ENCODE assay signal across 9 mouse cellular contexts in the genomic region with DNA sequence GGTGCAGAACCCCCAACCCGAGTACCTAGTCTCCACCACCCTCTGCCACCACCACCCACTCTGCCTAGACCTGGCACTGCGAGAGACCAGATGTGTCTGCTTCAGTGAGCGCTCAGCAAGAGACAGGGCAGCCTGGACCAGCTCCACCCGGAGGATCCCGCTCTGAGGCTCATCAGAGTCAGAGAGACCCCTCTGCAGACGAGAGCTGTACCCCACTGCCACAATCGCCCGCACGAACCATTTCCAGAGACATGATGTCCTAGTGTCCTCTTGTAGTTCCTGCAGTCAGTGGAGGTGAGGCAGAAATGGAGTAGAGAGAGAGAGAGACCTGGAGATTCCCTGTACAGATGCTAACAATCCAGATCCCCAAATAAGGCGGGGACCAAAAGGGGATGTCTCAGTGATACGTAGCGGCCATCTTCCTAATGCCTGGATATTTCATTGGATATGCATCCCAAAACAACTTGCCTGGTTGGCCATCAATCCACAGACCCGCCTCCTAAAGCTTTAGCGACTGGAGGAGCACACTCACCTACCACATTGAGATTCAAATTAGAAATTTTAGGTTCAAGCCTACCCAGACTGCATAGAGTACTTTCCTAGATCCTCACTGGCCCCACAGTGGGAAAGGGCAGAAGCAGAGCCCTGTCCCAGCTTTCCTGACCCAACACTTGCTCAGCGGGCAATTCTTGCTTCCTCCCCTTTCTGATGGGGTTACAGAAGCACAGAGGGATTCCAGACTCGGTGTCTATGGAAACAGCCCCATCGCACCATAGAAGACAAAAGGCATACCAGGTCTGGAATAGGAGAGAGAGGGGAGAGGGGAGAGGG. TPM values are rescaled to one million over a fixed set of nuclear protein-coding genes. Genes with fewer than 3 reads are reported as not detected.
DNase-seq lines count a peak whose midpoint lies in the region; ATAC-seq and TF ChIP-seq lines count a peak whose summit lies in the region.
"Had no signal": no experiment of that assay in that cellular context is flagged by ENCODE, and none has a peak within 500 bp of the region (broad histone marks: within the 10 kb centered on the region; RNA-seq: fewer than 3 reads in every experiment).

Gene Zfp811 (minus strand): TSS at position 388 of the 831 bp plus-strand sequence.

- H3K9me3 ChIP-seq in CH12.LX (replicated peaks; ENCODE audit: low read length): no peaks in the 10 kb centered on the region
- H3K9me3 ChIP-seq in embryonic facial prominence, embryonic 11.5 days (replicated peaks; ENCODE audit: control insufficient read depth, low read length): no peaks in the 10 kb centered on the region
- H3K9me3 ChIP-seq in heart, postnatal 0 days (replicated peaks; ENCODE audit: control insufficient read depth, low read length): no peaks in the 10 kb centered on the region
- H3K9me3 ChIP-seq in midbrain, embryonic 15.5 days: no peaks in the 10 kb centered on the region

- TF ChIP-seq RAD21 in CH12.LX (IDR thresholded peaks at IDR 0.05; ENCODE audit: low read depth, low read length): no peak

- peak; percentile 88 for ATAC-seq in embryonic facial prominence, embryonic 11.5 days (replicated peaks; ENCODE audit: insufficient number of reproducible peaks, low FRiP score, low TSS enrichment, low read depth)
- peak; percentile 57 for ATAC-seq in heart, postnatal 0 days (ENCODE audit: insufficient read depth, low read depth)
- peak; percentile 94 for ATAC-seq in midbrain, embryonic 15.5 days (replicated peaks)

- H3K36me3 ChIP-seq in CH12.LX (replicated peaks in 1 of 2; ENCODE audit: control insufficient read depth in 1 of 2, insufficient read depth in 1 of 2, low read length in 1 of 2): peaks cover 0 to 11% of the 10 kb centered on the region in 2 experiments
- no peaks in the 10 kb centered on the region for H3K36me3 ChIP-seq in embryonic facial prominence, embryonic 11.5 days (replicated peaks; ENCODE audit: control insufficient read depth, insufficient read depth, low read depth, low read length)
- H3K36me3 ChIP-seq in heart, postnatal 0 days (replicated peaks; ENCODE audit: control insufficient read depth, insufficient read depth, low read length): no peaks in the 10 kb centered on the region
- H3K36me3 ChIP-seq in midbrain, embryonic 15.5 days (replicated peaks): no peaks in the 10 kb centered on the region

- 0 out of 2 replicates have a peak within 1 kb of the TSS, but pooled peaks have one; percentile 35 for H3K9ac ChIP-seq in CH12.LX (ENCODE audit: insufficient read depth, low read depth)
- peak within 1 kb of the TSS; percentile 44 for H3K9ac ChIP-seq in embryonic facial prominence, embryonic 11.5 days (replicated peaks; ENCODE audit: low read length)
- H3K9ac ChIP-seq in heart, postnatal 0 days (replicated peaks; ENCODE audit: low read depth, low read length): no peak within 1 kb of the TSS; the same call in 1 of the 2 replicates
- H3K9ac ChIP-seq in midbrain, embryonic 15.5 days: peak within 1 kb of the TSS; percentile 82

- H3K79me2 ChIP-seq in CH12.LX (replicated peaks; ENCODE audit: control insufficient read depth, extremely low read depth, insufficient read depth, poor library complexity, severe bottlenecking): no peaks in the 10 kb centered on the region

- H3K27ac ChIP-seq in CH12.LX (ENCODE audit: insufficient read depth, low read depth): peak within 1 kb of the TSS; percentile 46; the same call in 1 of the 2 replicates
- H3K27ac ChIP-seq in embryonic facial prominence, embryonic 11.5 days (replicated peaks; ENCODE audit: low read depth, low read length): no peak within 1 kb of the TSS; the same call in 1 of the 2 replicates
- no peak within 1 kb of the TSS for H3K27ac ChIP-seq in heart, postnatal 0 days (ENCODE audit: low read depth)
- H3K27ac ChIP-seq in midbrain, embryonic 15.5 days: peak within 1 kb of the TSS; percentile 96

- dilution Hi-C loops in CH12.LX (cut with MboI; ENCODE audit: extremely low pct_ligation_motif_present, extremely low pct_unique_long_range_greater_than_20kb, low sequenced_read_pairs): no loop called here

- 0% methylated on average over 17 of the region's 17 CpGs for WGBS in embryonic facial prominence, embryonic 11.5 days
- WGBS in heart, postnatal 0 days: 2% methylated on average over 17 of the region's 17 CpGs
- under 1% methylated on average over 17 of the region's 17 CpGs for WGBS in midbrain, embryonic 15.5 days

- H3K4me1 ChIP-seq in CH12.LX (ENCODE audit: control insufficient read depth in 1 of 2, insufficient read depth in 2 of 2): peaks cover 12 to 43% of the 10 kb centered on the region in 2 experiments
- no peaks in the 10 kb centered on the region for H3K4me1 ChIP-seq in embryonic facial prominence, embryonic 11.5 days (ENCODE audit: control insufficient read depth, insufficient read depth, low read length)
- no peaks in the 10 kb centered on the region for H3K4me1 ChIP-seq in heart, postnatal 0 days (ENCODE audit: control insufficient read depth, insufficient read depth)
- H3K4me1 ChIP-seq in midbrain, embryonic 15.5 days: peaks cover 26% of the 10 kb centered on the region

- no peak for TF ChIP-seq CTCF in CH12.LX (conservative IDR thresholded peaks at IDR 0.05 in 1 of 2, IDR thresholded peaks at IDR 0.05 in 1 of 2; ENCODE audit: low read depth in 2 of 2, low read length in 2 of 2)
- TF ChIP-seq CTCF in heart, postnatal 0 days (IDR thresholded peaks at IDR 0.05; ENCODE audit: low read depth): no peak

- H3K4me2 ChIP-seq in CH12.LX (ENCODE audit: insufficient read depth, low read depth, poor library complexity, severe bottlenecking): peak within 1 kb of the TSS; percentile 71
- peak within 1 kb of the TSS; percentile 44 for H3K4me2 ChIP-seq in embryonic facial prominence, embryonic 11.5 days (ENCODE audit: low read depth, low read length)
- peak within 1 kb of the TSS; percentile 57 for H3K4me2 ChIP-seq in heart, postnatal 0 days (ENCODE audit: low read depth, low read length)
- H3K4me2 ChIP-seq in midbrain, embryonic 15.5 days: peak within 1 kb of the TSS; percentile 54

- DNase-seq in CH12.LX (ENCODE audit: extremely low read depth) (peak; percentile 79), WW6 (ENCODE audit: low read depth, low spot score) (peak; percentile 63)
- DNase-seq in embryonic facial prominence, embryonic 11.5 days (ENCODE audit: low spot score): peak; percentile 85
- DNase-seq in heart, postnatal 0 days (ENCODE audit: low spot score): peak; percentile 28
- DNase-seq in left cerebral cortex, adult 18-20 months (ENCODE audit: low spot score in 2 of 2): peak; percentile 33 to 48
- peak; percentile 24 for DNase-seq in yolk sac, embryonic 10.5 days (ENCODE audit: low spot score)
- no peak for DNase-seq in c-Kit-positive CD71-positive TER-119-positive erythroid progenitor cells, embryonic 14.5 days (ENCODE audit: low spot score)

- H3K4me3 ChIP-seq in CH12.LX (replicated peaks in 1 of 3; ENCODE audit: low read depth in 2 of 3, low read length in 2 of 3, poor library complexity in 1 of 3): peak within 1 kb of the TSS; percentile 21 to 61 (median 61)
- H3K4me3 ChIP-seq in embryonic facial prominence, embryonic 11.5 days (ENCODE audit: low read depth, low read length): peak within 1 kb of the TSS; percentile 34
- H3K4me3 ChIP-seq in heart, postnatal 0 days (ENCODE audit: low read depth, low read length): peak within 1 kb of the TSS; percentile 38
- peak within 1 kb of the TSS; percentile 73 for H3K4me3 ChIP-seq in midbrain, embryonic 15.5 days
- H3K4me3 ChIP-seq: erythroblast, embryonic 14.5 days had no signal

- no peak for TF ChIP-seq EP300 in CH12.LX (IDR thresholded peaks at IDR 0.05; ENCODE audit: low read length)
- TF ChIP-seq EP300 in heart, postnatal 0 days (IDR thresholded peaks at IDR 0.05; ENCODE audit: low read depth): no peak

- TF ChIP-seq POLR2A in CH12.LX (IDR thresholded peaks at IDR 0.05; ENCODE audit: low read depth, low read length): no peak

- H3K27me3 ChIP-seq in CH12.LX (replicated peaks): no peaks in the 10 kb centered on the region
- no peaks in the 10 kb centered on the region for H3K27me3 ChIP-seq in embryonic facial prominence, embryonic 11.5 days (ENCODE audit: control insufficient read depth, insufficient read depth, low read length)
- no peaks in the 10 kb centered on the region for H3K27me3 ChIP-seq in heart, postnatal 0 days (ENCODE audit: control insufficient read depth, insufficient read depth, low read length)
- no peaks in the 10 kb centered on the region for H3K27me3 ChIP-seq in midbrain, embryonic 15.5 days (replicated peaks)

- in situ Hi-C loops in CH12.LX (cut with MboI; ENCODE audit: low pct_ligation_motif_present, low pct_unique_long_range_greater_than_20kb, low sequenced_read_pairs): no loop called here

TF ChIP-seq in CH12.LX, 34 proteins besides CTCF, POLR2A, EP300 and RAD21 (continues in another document):
- TF ChIP-seq MYC (IDR thresholded peaks at IDR 0.05; ENCODE audit: low read depth, low read length): no peak
- no peak for TF ChIP-seq JUN (IDR thresholded peaks at IDR 0.05; ENCODE audit: insufficient read depth, low read depth, low read length)
- TF ChIP-seq NRF1 (IDR thresholded peaks at IDR 0.05; ENCODE audit: low read depth, low read length): no peak
- no peak for TF ChIP-seq MAX (IDR thresholded peaks at IDR 0.05; ENCODE audit: low read length)
- TF ChIP-seq GABPA (IDR thresholded peaks at IDR 0.05; ENCODE audit: insufficient replicate concordance, low read depth, low read length): no peak
- no peak for TF ChIP-seq TCF12 (IDR thresholded peaks at IDR 0.05; ENCODE audit: low read depth, low read length)
- no peak for TF ChIP-seq MEF2A (IDR thresholded peaks at IDR 0.05; ENCODE audit: borderline replicate concordance, low read depth, low read length)
- TF ChIP-seq HCFC1 (IDR thresholded peaks at IDR 0.05; ENCODE audit: low read depth, low read length): no peak
- TF ChIP-seq POLR2AphosphoS2 (IDR thresholded peaks at IDR 0.05; ENCODE audit: low read depth, low read length): no peak
- TF ChIP-seq SIN3A (IDR thresholded peaks at IDR 0.05; ENCODE audit: low read length): no peak
- TF ChIP-seq PAX5 (IDR thresholded peaks at IDR 0.05; ENCODE audit: low read length): no peak
- TF ChIP-seq ETS1 (conservative IDR thresholded peaks at IDR 0.05; ENCODE audit: low read depth, low read length): no peak
- TF ChIP-seq ZMIZ1 (IDR thresholded peaks at IDR 0.05; ENCODE audit: low read depth, low read length): no peak
- TF ChIP-seq MXI1 (IDR thresholded peaks at IDR 0.05; ENCODE audit: low read depth, low read length): no peak
- TF ChIP-seq IRF4 (IDR thresholded peaks at IDR 0.05; ENCODE audit: low read depth, low read length): no peak

RNA-seq across cellular contexts. Expression of gene Zfp811, which starts in this region (rescaled TPM):
- total RNA-seq in CH12.LX (2012; rRNA removed): 1.1 and 1.7 TPM in 2 replicates
- 5.0 and 6.6 TPM in 2 replicates for total RNA-seq in CH12.LX (2014; rRNA removed)
- polyA plus RNA-seq in CH12.LX (2012; ENCODE audit: insufficient read length, low read depth): 3.4 and 4.1 TPM in 2 replicates
- polyA plus RNA-seq in embryonic facial prominence, embryonic 11.5 days (2014; fragmentation: Nextera tagmentation; extraction: Ambion mirVana): 11.5 and 13.2 TPM in 2 replicates
- total RNA-seq in heart, postnatal 0 days (2014; rRNA removed; ENCODE audit: low replicate concordance): 0.12 TPM in 1 of 2 replicates, not detected in the other
- polyA plus RNA-seq in heart, postnatal 0 days (2015; fragmentation: Nextera tagmentation; extraction: Ambion mirVana): 0.31 and 0.69 TPM in 2 replicates
- 1 to 10 TPM; 4.3 to 5.9 TPM for total RNA-seq in left cerebral cortex, adult 18-20 months (2021)
- polyA plus RNA-seq in midbrain, embryonic 15.5 days (2015; fragmentation: Nextera tagmentation; extraction: Ambion mirVana): 69.5 and 73.5 TPM in 2 replicates
- polyA plus RNA-seq: erythroblast, embryonic 14.5 days had no signal

Comparison
In these comparisons a context has a peak if more than half of its experiments do, and no peak if none do; other contexts are left out.
1. Peak in DNase-seq, ATAC-seq, H3K4me3 ChIP-seq and H3K4me2 ChIP-seq in heart, postnatal 0 days; RNA of the gene not detected or under 1 TPM.
2. H3K27ac ChIP-seq: peak in CH12.LX (single experiment) and midbrain, embryonic 15.5 days (single experiment); none in embryonic facial prominence, embryonic 11.5 days (single experiment) and heart, postnatal 0 days (single experiment).
3. Peak in every context shown above with its lines, with median percentiles within 50 percentile points of each other: H3K4me2 ChIP-seq, H3K4me3 ChIP-seq and ATAC-seq.